Mouse (Mus musculus): ENCODE measurements around the gene Carhsp1.

The Carhsp1 gene

GRCm38 (mm10) chr16:8637217-8638051 lies 34.5 kb downstream of the Carhsp1 start, which contains the start of the genes Pmm2 and Tmem186:
Gene Pmm2, plus strand, starts transcription at chr16:8637674.
Gene Tmem186, minus strand, starts transcription at chr16:8637712.
- peak; percentile 87 for DNase-seq

DNA sequence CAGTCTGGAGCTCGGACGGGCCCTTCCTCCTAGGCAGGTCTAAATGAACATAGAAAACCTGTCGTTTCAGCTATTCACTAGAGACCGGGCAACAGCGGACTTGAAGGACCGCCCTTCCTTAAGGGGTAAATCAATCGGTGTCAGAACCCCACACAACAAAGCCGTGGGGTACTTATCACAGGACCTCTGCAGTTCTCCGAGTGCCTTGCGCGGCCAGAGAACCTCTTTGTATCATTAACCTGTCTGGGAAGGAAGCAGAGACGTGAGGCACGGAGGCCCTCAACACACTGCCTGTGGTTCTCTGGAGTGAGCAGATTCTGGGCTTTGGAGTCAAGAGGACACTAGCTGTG lies 35.1 kb downstream of the Carhsp1 start:
- DNase-seq: no peak

DNA sequence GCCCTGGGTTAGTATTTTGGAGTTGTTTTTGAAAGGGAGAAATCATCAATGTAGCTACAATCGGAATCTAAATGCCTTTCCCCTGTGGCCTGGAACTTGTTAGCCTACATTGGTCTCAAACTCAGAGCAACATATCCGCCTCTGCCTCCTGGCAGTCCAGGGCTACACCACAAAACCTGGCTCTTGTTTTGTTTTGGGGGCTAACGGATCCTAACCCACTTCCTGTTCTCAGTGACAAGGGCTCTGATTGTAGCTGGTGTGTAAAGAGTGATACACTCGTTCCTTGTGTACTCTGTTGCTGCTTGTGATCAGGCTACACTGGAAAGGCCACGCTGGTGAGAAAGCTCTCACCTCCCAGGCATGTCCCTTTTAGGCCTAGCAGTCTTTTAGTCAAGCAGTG lies 40.5 kb downstream of the Carhsp1 start:
- DNase-seq: no peak

GRCm38 (mm10) chr16:8630419-8630818 lies 41.5 kb downstream of the Carhsp1 start:
- no peak for DNase-seq

- DNase-seq: no peak
Observed at GRCm38 (mm10) chr16:8620315-8621115, 51.4 kb downstream of the Carhsp1 start.

GRCm38 (mm10) chr16:8619659-8620314 lies 52.2 kb downstream of the Carhsp1 start:
- no peak for DNase-seq

DNA sequence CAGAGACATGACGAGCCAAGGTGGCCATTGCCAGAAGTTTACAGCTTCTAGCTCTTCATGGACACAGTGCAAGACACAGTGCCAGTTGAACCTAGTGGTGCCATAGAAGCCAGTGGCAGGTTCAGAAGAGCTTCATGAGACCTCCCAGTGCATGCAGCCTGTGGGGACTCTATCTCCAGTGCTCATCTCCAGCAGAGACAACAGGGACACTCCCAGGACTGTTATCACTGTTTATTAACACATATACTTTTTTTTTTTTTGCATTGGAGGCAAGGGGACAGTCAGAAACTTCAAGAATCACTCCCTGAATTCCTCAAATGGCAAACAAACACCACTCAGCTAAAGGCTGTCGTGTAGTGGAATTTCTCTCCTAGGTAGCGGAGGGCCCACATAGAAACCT lies 58.5 kb downstream of the Carhsp1 start:
- no peak for DNase-seq

DNA sequence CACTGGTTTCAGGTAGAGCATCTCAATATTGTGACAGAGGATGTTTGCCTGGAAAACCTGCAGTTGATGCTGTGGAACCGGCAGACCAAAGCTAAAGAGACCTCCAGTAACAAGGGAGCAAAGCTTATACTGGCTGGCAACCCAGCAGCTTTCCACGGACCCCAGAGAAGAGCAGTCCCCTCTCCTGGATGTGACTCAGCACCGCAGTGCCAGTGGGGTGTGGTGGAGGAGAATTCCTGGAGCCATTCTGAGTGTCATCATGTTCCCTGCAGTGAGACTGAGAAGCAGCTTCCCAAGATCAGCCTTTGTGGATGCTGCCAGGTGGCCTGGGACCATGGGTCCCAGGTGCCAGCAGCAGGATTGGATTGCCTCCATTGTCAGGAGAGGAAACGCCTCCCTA lies 58.9 kb downstream of the Carhsp1 start:
- DNase-seq: no peak

GRCm38 (mm10) chr16:8612214-8613005 lies 59.5 kb downstream of the Carhsp1 start:
- no peak for DNase-seq

GRCm38 (mm10) chr16:8610397-8610796 lies 61.6 kb downstream of the Carhsp1 start:
- no peak for DNase-seq

Measured in cerebellum, postnatal 36 days (tissue).